In genomic region chr6:5218190-5218589, GRCm38 (mm10) we compare ENCODE assay signal across 19 mouse cellular contexts. TPM values are rescaled to one million over a fixed set of nuclear protein-coding genes. Genes with fewer than 3 reads are reported as not detected.
"Had no signal": no experiment of that assay in that cellular context is flagged by ENCODE, and none has a peak within 500 bp of the region (broad histone marks: within the 10 kb centered on the region; RNA-seq: fewer than 3 reads in every experiment).

No protein-coding gene starts in this region.

- H3K4me1 ChIP-seq: limb, embryonic 13.5 days; midbrain, embryonic 15.5 days; neural tube, embryonic 12.5 days had no signal

- H3K27me3 ChIP-seq: limb, embryonic 13.5 days; midbrain, embryonic 15.5 days; neural tube, embryonic 12.5 days had no signal

- H3K9ac ChIP-seq: limb, embryonic 13.5 days; midbrain, embryonic 15.5 days; neural tube, embryonic 12.5 days had no signal

- H3K27ac ChIP-seq: kidney, postnatal 0 days; layer of hippocampus, adult 2 months; limb, embryonic 13.5 days; midbrain, embryonic 10.5 days; midbrain, embryonic 15.5 days; neural tube, embryonic 12.5 days had no signal

- H3K36me3 ChIP-seq: limb, embryonic 13.5 days; midbrain, embryonic 10.5 days; midbrain, embryonic 15.5 days; neural tube, embryonic 12.5 days had no signal

- H3K4me3 ChIP-seq: layer of hippocampus, adult 2 months; limb, embryonic 13.5 days; midbrain, embryonic 10.5 days; midbrain, embryonic 15.5 days; neural tube, embryonic 12.5 days had no signal

- H3K4me2 ChIP-seq: limb, embryonic 13.5 days; midbrain, embryonic 15.5 days; neural tube, embryonic 12.5 days had no signal

- ATAC-seq: lung, postnatal 0 days; midbrain, embryonic 15.5 days had no signal

- H3K9me3 ChIP-seq: limb, embryonic 13.5 days; midbrain, embryonic 10.5 days; midbrain, embryonic 15.5 days had no signal

- DNase-seq: kidney, adult 11 months; kidney, adult 9 months; kidney, postnatal 36 days; left cerebral cortex, postnatal 4 days; lung, adult 2 months; lung, postnatal 4 days; right cerebral cortex, postnatal 4 days; spleen, adult 18-20 months; thymus, adult 2 months; thymus, postnatal 25 days had no signal

RNA-seq across cellular contexts. Expression of gene Pon1, which starts 24.4 kb away (rescaled TPM):
- polyA plus RNA-seq: limb, embryonic 13.5 days; midbrain, embryonic 10.5 days; neural tube, embryonic 12.5 days; stomach, embryonic 14.5 days; testis, adult 2 months had no signal
